Mouse (Mus musculus) intestine, postnatal 0 days (tissue): ENCODE measurements around the gene Tbcb. TPM values are rescaled to one million over a fixed set of nuclear protein-coding genes. Genes with fewer than 3 reads are reported as not detected.
"Not testable (repeated sequence)": the region's sequence is repeated elsewhere in the genome, so short reads cannot be mapped to it uniquely, and the experiment has no call there.

ENCODE experiments used
- ATAC-seq: fragments of 200-750 bp; cut with Nextera tagmentation; 2 replicates; pipeline ENCODE4 v1.8.0; 2017; ENCODE audit warnings: mild to moderate bottlenecking, moderate TSS enrichment, moderate library complexity
- H3K27ac ChIP-seq: fragments of 300-500 bp; sonication (generic); 2 replicates; pipeline ENCODE4 v1.5.1; 2014; ENCODE audit warnings: mild to moderate bottlenecking, low read depth, low read length, moderate library complexity
- H3K27me3 ChIP-seq: fragments of 300-500 bp; sonication (generic); replicated peaks from 2 replicates; pipeline ENCODE4 v1.6.1; 2014; ENCODE audit warnings: low read length, mixed read lengths; ENCODE audit not compliant: control insufficient read depth, insufficient read depth
- H3K36me3 ChIP-seq: fragments of 300-500 bp; sonication (generic); 2 replicates; pipeline ENCODE4 v1.6.1; 2014; ENCODE audit warnings: mild to moderate bottlenecking, moderate library complexity; ENCODE audit not compliant: control insufficient read depth, insufficient read depth
- H3K4me1 ChIP-seq: fragments of 300-500 bp; sonication (generic); replicated peaks from 2 replicates; pipeline ENCODE4 v1.6.1; 2014; ENCODE audit warnings: antibody characterized with exemption, low read length, mixed read lengths; ENCODE audit not compliant: control insufficient read depth, insufficient read depth
- H3K4me2 ChIP-seq: fragments of 300-500 bp; sonication (generic); replicated peaks from 2 replicates; pipeline ENCODE4 v1.6.1; 2014; ENCODE audit warnings: low read depth, mild to moderate bottlenecking, moderate library complexity
- H3K4me3 ChIP-seq: fragments of 300-500 bp; sonication (generic); 2 replicates; pipeline ENCODE4 v1.5.1; 2014; ENCODE audit warnings: low read depth, low read length
- H3K9ac ChIP-seq: fragments of 300-500 bp; sonication (generic); 2 replicates; pipeline ENCODE4 v1.6.1; 2014; ENCODE audit warnings: mild to moderate bottlenecking, low read depth, low read length
- H3K9me3 ChIP-seq: fragments of 300-500 bp; sonication (generic); 2 replicates; pipeline ENCODE4 v1.6.1; 2016; ENCODE audit warnings: mixed run types; ENCODE audit not compliant: control insufficient read depth
- CTCF ChIP-seq: sonication (generic); IDR thresholded peaks from 2 replicates; pipeline ENCODE4 v1.5.1; 2016; ENCODE audit warnings: low read depth, mild to moderate bottlenecking, control low read depth, antibody characterized with exemption, moderate library complexity
- WGBS: fragments of 180-500 bp; shearing (Covaris S2); extraction: QIAGEN DNeasy Blood & Tissue Kit; methylation state at CpG from one replicate; pipeline ENCODE4 v1.1.7; 2014; 5-methylcytosine and 5-hydroxymethylcytosine counted together
- polyA plus RNA-seq: library from polyadenylated mRNA; unstranded; fragments of >200 nt; fragmentation: Nextera tagmentation; extraction: Ambion mirVana; gene quantifications from 2 replicates; pipeline ENCODE4 v1.2.1, GENCODE M21; 2015

Gene Tbcb
- polyA plus RNA-seq, 1 experiment from 2014 or later: 160 TPM

DNA sequence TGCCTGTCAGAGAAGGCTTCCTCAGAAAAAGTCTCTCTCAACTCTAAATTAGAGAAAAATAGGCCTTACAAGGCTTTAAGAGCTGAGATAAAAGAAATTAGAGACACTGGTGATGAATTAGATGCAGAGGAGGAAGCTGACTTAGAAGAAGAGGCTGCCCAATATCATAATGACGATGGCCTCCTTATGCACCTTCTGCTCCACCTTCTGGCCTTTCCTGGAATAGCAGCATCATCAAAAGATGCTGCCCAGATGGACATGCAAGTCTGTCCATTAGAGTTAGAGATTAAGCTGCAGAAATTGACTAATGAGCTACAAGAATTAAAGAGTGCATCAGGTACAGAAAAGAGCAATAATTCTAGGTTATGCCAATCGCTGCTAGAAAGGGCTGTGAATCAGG, 26.7 kb downstream of the Tbcb start:
- no peak for ATAC-seq
- H3K4me2 ChIP-seq: no peak overlapping the region
- H3K36me3 ChIP-seq: no peaks in the 10 kb centered on the region
- H3K9me3 ChIP-seq: no peaks in the 10 kb centered on the region
- H3K4me1 ChIP-seq: no peaks in the 10 kb centered on the region
- WGBS: 3% methylated on average over 2 of the region's 2 CpGs
- H3K4me3 ChIP-seq: no peak overlapping the region
- no peak overlapping the region for H3K9ac ChIP-seq
- H3K27ac ChIP-seq: no peak overlapping the region
- H3K27me3 ChIP-seq: no peaks in the 10 kb centered on the region
- TF ChIP-seq CTCF: peak; percentile 92

DNA sequence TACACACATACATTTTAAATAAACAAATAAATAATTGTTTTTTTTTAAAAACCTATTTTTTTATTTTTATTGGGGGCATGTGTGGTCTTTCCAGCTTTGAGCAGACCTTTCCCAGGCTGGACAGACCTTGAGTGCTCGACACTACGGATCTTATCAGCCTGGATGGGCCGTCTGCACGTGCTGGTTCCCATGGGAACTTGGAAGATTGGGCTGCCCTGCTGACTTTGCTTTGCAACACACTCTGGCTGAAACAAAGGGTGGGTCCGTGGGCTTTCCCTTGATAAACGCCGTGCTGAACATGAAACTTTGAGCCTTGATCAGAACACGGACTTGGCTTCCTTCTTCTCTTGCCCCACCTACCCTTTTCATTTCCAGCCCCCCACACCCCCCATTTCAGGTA, 27.7 kb downstream of the Tbcb start:
- peak overlapping the region; percentile 51 for H3K4me2 ChIP-seq
- no peaks in the 10 kb centered on the region for H3K27me3 ChIP-seq
- H3K4me3 ChIP-seq: peak overlapping the region; percentile 17
- 0 out of 2 replicates have a peak overlapping the region, but pooled peaks have one; percentile 5 for H3K27ac ChIP-seq
- no peaks in the 10 kb centered on the region for H3K4me1 ChIP-seq
- H3K9ac ChIP-seq: no peak overlapping the region
- no peak for TF ChIP-seq CTCF
- H3K36me3 ChIP-seq: no peaks in the 10 kb centered on the region
- peak; percentile 67 for ATAC-seq
- H3K9me3 ChIP-seq: no peaks in the 10 kb centered on the region
- WGBS: 26% methylated on average over 8 of the region's 8 CpGs

DNA sequence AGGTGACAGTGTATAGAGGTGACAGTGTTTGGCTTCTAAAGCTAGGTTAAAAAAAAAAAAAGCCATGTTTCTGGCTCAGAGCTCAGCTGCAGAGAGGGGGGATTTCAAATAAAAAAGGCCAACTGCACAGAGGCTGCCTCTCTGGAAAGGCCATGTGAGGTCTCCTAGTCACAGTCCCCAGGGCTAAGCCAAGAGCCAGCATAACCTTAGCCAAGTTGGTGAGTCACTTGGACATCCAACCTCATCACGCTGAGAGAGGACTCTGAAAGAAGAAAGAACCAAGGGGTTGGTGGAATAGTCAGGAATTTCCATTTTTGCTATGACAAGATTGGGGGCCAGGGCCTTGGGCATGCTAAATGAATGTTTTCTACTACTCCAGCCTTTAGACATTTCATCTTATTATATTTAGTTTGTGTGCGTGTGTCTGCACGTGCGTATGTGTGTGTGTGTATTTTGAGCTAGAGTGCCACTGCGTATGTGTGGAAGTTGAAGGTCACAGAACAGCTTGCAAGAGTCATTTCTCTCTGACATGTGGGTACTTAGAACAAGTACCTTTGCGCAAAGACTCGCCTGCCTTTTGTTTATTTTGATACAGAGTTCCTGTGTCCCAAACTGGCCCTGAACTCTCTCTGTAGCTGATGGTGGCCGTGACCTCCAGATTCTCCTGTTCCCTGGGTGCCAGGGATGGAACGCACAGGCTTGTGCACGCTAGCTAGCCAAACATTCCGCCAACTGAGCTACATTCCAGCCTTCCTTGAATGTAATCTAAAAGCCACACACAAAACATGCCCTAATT, 29.0 kb downstream of the Tbcb start:
- Histone ChIP-seq H3K4me3 (no peak overlapping the region), H3K27ac (no peak overlapping the region), H3K4me2 (no peak overlapping the region), H3K9ac (no peak overlapping the region), H3K27me3 (no peaks in the 10 kb centered on the region), H3K9me3 (no peaks in the 10 kb centered on the region), H3K36me3 (no peaks in the 10 kb centered on the region), H3K4me1 (no peaks in the 10 kb centered on the region)
- no peak for ATAC-seq
- TF ChIP-seq CTCF: no peak
- 71% methylated on average over 11 of the region's 11 CpGs for WGBS

DNA sequence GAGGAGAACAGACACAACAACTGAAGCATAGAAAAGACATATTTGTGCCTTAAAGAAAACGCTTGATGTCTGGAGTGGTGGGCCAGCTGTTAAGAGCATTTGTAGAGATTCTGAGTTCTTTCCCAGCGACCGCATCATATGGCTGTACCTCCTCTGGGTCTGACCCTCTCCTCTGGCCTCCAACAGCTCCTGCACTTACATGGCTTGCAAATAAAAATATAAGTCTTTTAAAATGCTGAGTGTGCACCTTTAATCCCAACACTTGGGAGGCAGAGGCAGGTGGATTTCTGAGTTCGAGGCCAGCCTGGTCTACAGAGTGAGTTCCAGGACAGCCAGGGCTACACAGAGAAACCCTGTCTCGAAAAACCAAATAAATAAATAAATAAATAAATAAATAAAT, 31.4 kb downstream of the Tbcb start:
- not testable (repeated sequence) for ATAC-seq, H3K27ac ChIP-seq, H3K9me3 ChIP-seq, H3K4me1 ChIP-seq, H3K36me3 ChIP-seq, H3K4me3 ChIP-seq, H3K9ac ChIP-seq, H3K4me2 ChIP-seq, H3K27me3 ChIP-seq
- WGBS: 88% methylated on average over 5 of the region's 5 CpGs

DNA sequence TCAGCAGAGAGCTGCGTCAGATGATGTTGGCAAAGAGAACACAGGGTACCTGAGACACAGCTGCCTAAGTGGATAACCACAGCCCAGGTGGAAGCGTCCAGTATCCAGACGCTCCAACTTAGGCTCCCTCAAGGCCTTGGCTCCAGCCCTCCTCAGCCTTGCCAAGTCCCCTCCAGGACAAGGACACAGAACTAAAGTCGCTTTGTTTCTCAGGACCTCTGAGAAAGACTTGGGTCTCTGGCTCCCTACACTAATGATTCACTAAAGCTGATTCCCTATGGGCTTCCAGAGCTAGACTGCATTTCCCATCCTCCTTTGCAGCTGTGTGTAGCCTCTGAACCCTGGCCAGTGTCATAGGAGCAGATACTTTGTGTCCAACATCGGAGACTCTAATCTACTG, 31.9 kb downstream of the Tbcb start:
- Histone ChIP-seq H3K9me3 (no peaks in the 10 kb centered on the region), H3K4me3 (no peak overlapping the region), H3K4me2 (no peak overlapping the region), H3K9ac (no peak overlapping the region), H3K27me3 (no peaks in the 10 kb centered on the region), H3K4me1 (no peaks in the 10 kb centered on the region; the same call in 1 of the 2 replicates), H3K36me3 (no peaks in the 10 kb centered on the region), H3K27ac (no peak overlapping the region)
- 81% methylated on average over 5 of the region's 5 CpGs for WGBS
- no peak for ATAC-seq
- TF ChIP-seq CTCF: no peak

DNA sequence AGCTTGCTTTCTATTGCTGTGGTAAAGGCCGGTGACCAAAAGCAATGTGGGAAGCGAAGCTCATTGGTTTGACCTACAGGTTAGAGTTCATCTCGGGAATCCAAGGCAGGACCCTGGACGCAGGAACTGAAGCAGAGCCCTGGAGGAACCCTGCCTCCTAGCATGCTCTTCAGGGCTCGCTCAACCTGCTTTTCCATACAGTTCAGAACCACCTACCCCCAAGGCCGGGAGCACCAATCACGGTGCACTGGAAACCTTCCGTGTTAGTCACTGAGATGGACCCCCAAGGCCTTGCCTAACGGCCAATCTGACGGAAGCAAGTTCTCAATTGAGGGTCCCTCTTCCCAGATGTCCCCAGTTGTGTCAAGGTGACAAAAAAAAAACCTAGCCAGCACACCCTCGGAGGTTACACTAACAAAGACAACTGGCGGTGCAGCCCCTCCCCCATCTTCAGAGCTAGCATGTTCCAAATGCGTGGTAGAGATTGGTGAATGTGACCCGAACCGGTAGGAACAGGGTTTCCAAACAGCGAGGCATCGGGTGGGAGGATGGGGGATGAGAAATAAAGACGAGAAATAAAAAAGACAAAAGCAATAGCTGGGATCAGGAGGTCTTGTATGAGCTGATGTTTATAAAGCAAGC, 32.5 kb downstream of the Tbcb start:
- Histone ChIP-seq H3K4me1 (no peaks in the 10 kb centered on the region; the same call in 1 of the 2 replicates), H3K36me3 (no peaks in the 10 kb centered on the region), H3K27ac (no peak overlapping the region), H3K4me3 (no peak overlapping the region), H3K4me2 (no peak overlapping the region), H3K27me3 (no peaks in the 10 kb centered on the region), H3K9ac (no peak overlapping the region), H3K9me3 (no peaks in the 10 kb centered on the region)
- TF ChIP-seq CTCF: no peak
- no peak for ATAC-seq
- 80% methylated on average over 18 of the region's 18 CpGs for WGBS
